Mouse (Mus musculus) forebrain, embryonic 13.5 days (tissue): ENCODE results near the gene Bag5. TPM values are rescaled to one million over a fixed set of nuclear protein-coding genes. Genes with fewer than 3 reads are reported as not detected.

Experiments used
- ATAC-seq: fragments of 200-750 bp; cut with Nextera tagmentation; 2 replicates; pipeline ENCODE4 v1.8.0; 2017
- H3K27ac ChIP-seq: fragments of 300-500 bp; sonication (generic); 2 replicates; pipeline ENCODE4 v1.5.1; 2015; ENCODE audit warnings: inconsistent platforms, mild to moderate bottlenecking, moderate library complexity
- H3K27me3 ChIP-seq: fragments of 300-500 bp; sonication (generic); 2 replicates; pipeline ENCODE4 v1.6.1; 2015; ENCODE audit warnings: mild to moderate bottlenecking, inconsistent platforms
- H3K36me3 ChIP-seq: fragments of 300-500 bp; sonication (generic); 2 replicates; pipeline ENCODE4 v1.6.1; 2015; ENCODE audit warnings: mild to moderate bottlenecking, inconsistent platforms; ENCODE audit not compliant: poor library complexity, severe bottlenecking
- H3K4me1 ChIP-seq: fragments of 300-500 bp; sonication (generic); 2 replicates; pipeline ENCODE4 v1.6.1; 2015; ENCODE audit warnings: inconsistent platforms
- H3K4me2 ChIP-seq: fragments of 300-500 bp; sonication (generic); 2 replicates; pipeline ENCODE4 v1.6.1; 2015; ENCODE audit warnings: inconsistent platforms, mild to moderate bottlenecking, moderate library complexity
- H3K4me3 ChIP-seq: fragments of 300-500 bp; sonication (generic); 2 replicates; pipeline ENCODE4 v1.5.1; 2015; ENCODE audit warnings: mild to moderate bottlenecking, inconsistent platforms
- H3K9ac ChIP-seq: fragments of 300-500 bp; sonication (generic); 2 replicates; pipeline ENCODE4 v1.6.1; 2015; ENCODE audit warnings: mild to moderate bottlenecking, inconsistent platforms
- H3K9me3 ChIP-seq: fragments of 300-500 bp; sonication (generic); replicated peaks from 2 replicates; pipeline ENCODE4 v1.6.1; 2016; ENCODE audit warnings: inconsistent platforms
- WGBS: fragments of 180-500 bp; shearing (Covaris S2); methylation state at CpG from one replicate; pipeline ENCODE4 v1.1.7; 2015; 5-methylcytosine and 5-hydroxymethylcytosine counted together
- polyA plus RNA-seq: library from polyadenylated mRNA; unstranded; fragments of >200 nt; fragmentation: Nextera tagmentation; extraction: Ambion mirVana; gene quantifications from 2 replicates; pipeline ENCODE4 v1.2.1, GENCODE M21; 2015

The Bag5 gene
- polyA plus RNA-seq = 62.1 and 62.8 TPM in 2 replicates

DNA sequence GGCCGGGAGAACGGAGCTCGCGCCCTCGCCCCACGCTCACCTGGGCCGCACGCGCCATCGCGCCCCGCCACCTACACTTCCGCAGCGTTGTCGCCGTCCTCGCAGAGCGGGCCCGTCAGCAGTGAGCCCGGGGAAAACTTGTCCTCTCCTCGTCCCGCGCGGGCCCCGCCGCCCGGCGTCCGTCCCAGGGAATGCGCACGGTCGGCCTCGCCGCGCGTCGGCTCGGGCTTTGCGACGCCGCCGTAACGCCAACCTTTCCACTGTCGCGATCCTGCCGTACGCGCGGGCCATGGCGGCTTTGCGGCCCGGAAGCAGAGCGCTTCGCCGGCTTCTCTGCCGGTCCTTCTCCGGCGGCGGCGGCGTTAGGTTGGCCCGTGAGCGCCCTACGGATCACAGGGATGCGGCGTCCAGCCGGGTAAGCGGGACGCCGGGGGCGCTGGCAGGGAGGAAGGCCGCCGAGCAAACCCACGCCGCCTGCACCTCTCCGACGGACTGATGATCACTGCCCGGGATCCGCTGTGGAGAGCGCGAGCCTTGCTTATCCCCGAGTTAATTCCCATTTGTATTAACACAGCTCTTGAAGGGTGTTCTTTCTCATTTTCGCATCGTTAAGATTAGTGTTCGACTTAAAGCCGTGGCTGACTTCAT lies at the start of gene Bag5, which contains the start of gene Apopt1:
Bag5 (minus strand) TSS at position 254 of the 648 bp plus-strand sequence.
Apopt1 (plus strand) TSS at position 258 of the 648 bp plus-strand sequence.
- Histone ChIP-seq H3K9me3 (no peaks in the 10 kb centered on the region), H3K27me3 (no peaks in the 10 kb centered on the region), H3K27ac (peak within 1 kb of the TSS; percentile 84), H3K36me3 (peaks cover 43% of the 10 kb centered on the region), H3K4me3 (peak within 1 kb of the TSS; percentile 95), H3K4me1 (peaks cover 44% of the 10 kb centered on the region), H3K9ac (peak within 1 kb of the TSS; percentile 97), H3K4me2 (peak within 1 kb of the TSS; percentile 68)
- ATAC-seq = peak; percentile 97
- WGBS = under 1% methylated on average over 78 of the region's 86 CpGs

DNA sequence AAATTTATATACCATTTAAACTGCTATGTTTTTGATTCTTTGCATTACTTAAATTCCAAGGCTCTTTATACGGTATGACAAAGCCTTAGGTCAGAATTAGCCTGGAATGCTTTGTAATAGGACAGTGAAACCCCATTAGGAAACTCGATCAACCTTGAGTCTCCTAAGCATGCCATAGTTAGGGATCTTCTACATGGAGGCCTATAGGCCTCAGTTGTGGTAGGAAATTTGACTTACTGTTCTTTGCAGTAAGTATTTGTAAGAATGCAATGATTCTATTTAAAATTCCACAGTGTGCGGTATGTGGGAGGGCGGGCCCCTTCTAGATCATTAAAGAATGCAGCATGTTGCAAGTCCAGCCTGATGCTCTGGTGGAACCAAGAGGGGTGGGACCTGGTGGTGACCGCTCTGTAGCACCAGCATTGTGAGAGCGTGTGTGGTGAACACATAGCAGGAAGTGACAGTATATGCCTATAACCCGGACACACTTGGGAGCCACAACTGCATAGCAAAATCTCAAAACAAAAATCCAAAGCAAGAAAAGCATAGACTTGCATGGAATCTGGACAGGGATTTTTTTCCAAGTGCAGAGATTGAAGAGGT lies 47.4 kb upstream of the Bag5 start:
- no peak overlapping the region for H3K27ac ChIP-seq
- ATAC-seq = no peak

DNA sequence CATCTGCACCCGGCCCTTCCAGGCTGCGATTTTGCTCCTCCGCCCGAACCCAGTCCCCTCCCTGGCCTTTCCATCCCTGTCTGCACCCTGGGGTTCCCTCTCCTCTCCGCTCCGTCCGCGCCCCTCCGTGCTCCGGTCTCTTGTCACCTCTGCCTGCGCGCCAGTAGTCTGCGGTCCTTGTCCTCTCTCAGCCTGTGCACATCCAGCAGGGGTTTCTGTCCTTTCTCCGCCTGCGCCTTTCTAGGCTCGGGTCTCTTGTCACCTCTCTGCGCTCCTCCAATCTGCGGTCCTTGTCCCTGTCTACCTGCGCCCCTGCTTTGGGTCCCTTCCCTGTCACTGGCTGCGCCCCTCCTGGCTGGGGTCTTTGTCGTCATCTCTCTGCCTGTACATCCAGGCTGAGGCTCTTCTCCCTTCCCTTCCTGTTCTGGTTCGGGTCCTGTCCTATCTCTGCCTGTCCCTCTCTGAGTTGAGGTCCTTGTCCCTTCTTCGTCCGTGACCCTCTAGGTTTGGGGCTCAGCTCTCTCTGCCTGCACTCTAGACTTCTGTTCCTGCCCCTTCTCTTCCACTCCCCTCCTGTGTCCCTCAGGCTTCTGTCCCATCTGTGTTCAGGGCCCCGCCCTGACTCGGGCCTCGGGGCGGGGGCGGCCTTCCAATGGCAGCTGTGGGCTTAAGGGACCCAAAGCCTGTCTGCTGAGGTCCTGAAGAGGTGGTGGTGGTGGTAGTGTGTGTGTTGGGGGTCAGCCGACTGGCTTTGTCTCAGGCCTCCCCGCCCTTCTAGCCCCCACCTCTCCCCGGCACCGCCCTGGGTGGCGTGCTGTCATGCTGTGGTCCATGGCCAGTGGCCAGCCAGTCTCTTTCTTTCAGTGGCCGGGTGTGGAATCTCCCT lies 46.4 kb upstream of the Bag5 start:
- 1% methylated on average over 35 of the region's 35 CpGs for WGBS

More for the DNA sequence above, 47.4 kb upstream of the Bag5 start:
- Histone ChIP-seq H3K4me1 (peaks cover 45% of the 10 kb centered on the region), H3K36me3 (peaks cover 12% of the 10 kb centered on the region), H3K9ac (peak overlapping the region; percentile 99; the same call in 1 of the 2 replicates), H3K4me3 (peak overlapping the region; percentile 94), H3K4me2 (peak overlapping the region; percentile 97), H3K27me3 (no peaks in the 10 kb centered on the region), H3K9me3 (no peaks in the 10 kb centered on the region)
- WGBS = 70% methylated on average over 7 of the region's 7 CpGs

DNA sequence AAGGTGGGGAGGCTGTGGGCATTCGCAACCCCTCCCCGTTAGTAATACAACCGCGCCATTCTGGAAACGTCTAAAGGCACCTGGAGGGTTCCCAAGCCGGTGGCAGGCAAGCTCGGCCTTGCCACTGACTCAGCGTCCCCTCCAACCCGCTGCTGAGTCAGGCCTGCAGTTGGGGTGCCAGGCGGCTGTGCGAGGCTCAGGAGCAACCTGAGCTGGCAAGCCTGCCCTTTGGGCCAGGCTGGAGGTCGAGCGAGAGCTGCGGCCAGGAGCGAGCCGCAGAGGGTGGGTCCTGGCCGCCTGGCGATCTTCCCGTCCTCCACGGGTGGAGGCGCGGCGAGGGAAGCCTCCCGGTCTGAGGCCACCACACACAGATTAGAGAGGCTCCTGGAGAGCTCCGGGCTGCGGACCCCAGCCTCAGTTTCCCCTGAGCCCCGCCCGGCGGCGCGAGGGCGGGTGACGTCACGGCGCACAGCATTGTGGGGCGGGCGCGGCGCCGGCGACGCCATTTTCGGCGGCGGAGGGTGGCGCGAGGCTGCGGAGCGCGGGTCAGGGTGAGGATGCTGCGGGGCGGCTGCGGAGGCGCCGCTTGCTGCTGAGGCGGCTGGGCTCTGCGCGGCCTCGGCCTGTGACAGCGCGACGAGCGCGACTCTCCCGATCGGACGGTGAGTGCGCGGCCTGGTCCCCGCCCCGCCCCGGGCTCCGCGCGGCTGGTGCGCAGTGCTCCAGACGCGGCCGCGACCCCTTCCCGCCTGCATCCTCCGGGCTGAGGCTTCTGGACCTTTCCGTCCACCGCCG lies 45.5 kb upstream of the Bag5 start, which contains the start of gene Klc1:
Klc1 (plus strand) TSS at position 469 of the 795 bp plus-strand sequence.
- ATAC-seq = peak; percentile 84
- Histone ChIP-seq H3K36me3 (peaks cover 12% of the 10 kb centered on the region), H3K9ac (peak within 1 kb of the TSS; percentile 99), H3K4me1 (peaks cover 45% of the 10 kb centered on the region), H3K27me3 (no peaks in the 10 kb centered on the region), H3K4me3 (peak within 1 kb of the TSS; percentile 94), H3K4me2 (peak within 1 kb of the TSS; percentile 97), H3K9me3 (no peaks in the 10 kb centered on the region), H3K27ac (peak within 1 kb of the TSS; percentile 93)
- under 1% methylated on average over 59 of the region's 85 CpGs for WGBS

More for the DNA sequence above, 46.4 kb upstream of the Bag5 start:
- no peaks in the 10 kb centered on the region for H3K27me3 ChIP-seq
- H3K9me3 ChIP-seq = no peaks in the 10 kb centered on the region
- H3K27ac ChIP-seq = peak overlapping the region; percentile 93
- H3K4me1 ChIP-seq = peaks cover 45% of the 10 kb centered on the region
- H3K9ac ChIP-seq = peak overlapping the region; percentile 99
- peak; percentile 61 for ATAC-seq
- peak overlapping the region; percentile 97 for H3K4me2 ChIP-seq
- peaks cover 12% of the 10 kb centered on the region for H3K36me3 ChIP-seq
- H3K4me3 ChIP-seq = peak overlapping the region; percentile 94

DNA sequence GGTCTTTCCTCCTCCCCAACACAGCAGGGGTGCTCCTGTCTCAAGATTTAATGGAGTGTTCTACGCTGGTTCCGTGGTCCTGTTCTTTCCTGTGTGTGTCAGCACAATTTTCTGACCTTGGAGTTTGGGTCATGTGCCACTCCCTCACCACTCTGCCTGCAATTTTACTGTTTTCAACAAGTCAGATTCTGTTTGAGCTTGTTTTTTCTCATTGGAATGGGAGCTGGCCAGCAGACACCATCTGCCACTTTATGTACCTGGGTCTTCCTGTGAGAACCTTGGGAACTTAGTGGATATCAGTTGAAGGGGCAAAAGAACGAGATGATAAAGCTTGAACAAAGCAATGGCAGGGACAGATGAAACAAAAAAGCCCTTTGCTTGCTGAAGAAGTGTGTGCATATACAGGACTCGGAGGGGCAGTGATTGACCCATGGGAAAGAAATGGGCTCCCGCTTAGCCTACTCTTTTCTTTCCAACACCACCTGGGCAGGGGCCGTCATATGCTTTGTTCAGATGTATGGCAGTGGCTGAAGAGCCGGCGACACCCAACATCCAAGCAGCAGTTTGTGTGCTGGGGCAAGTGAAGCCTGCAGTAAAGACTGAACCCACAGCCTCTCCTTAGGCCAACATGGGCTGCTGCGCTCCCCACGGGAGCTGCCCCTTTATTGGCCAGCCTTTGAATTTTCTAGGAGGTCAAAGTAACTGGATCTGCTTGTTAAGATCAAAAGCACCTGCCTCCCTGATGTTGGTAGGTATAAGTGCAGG lies 44.7 kb upstream of the Bag5 start:
- Histone ChIP-seq H3K4me1 (peaks cover 40% of the 10 kb centered on the region), H3K4me3 (peak overlapping the region; percentile 94), H3K27ac (peak overlapping the region; percentile 93), H3K4me2 (peak overlapping the region; percentile 97), H3K9ac (peak overlapping the region; percentile 99), H3K27me3 (no peaks in the 10 kb centered on the region), H3K9me3 (no peaks in the 10 kb centered on the region), H3K36me3 (peaks cover 5% of the 10 kb centered on the region)
- ATAC-seq = no peak
- 47% methylated on average over 10 of the region's 10 CpGs for WGBS

DNA sequence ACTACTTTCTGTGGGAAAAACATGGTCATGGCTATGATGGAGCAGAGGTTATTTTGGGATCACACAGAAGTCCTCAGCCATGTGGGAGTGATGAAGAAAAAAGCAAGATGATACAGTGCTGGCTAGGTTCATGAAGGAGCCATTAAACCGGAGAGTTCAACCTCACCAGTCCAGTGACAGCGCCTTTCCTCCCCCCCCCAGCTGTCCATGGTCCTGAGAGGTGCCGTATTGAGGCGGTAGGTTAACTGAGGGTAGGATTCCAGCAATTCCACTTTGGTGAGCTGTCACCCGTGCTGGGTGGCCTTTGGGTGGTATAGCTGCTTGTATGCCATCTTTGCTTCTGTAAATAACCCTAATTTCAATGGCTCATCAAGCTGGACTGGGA lies 43.6 kb upstream of the Bag5 start:
- no peak for ATAC-seq
- Histone ChIP-seq H3K4me1 (peaks cover 29% of the 10 kb centered on the region), H3K9ac (no peak overlapping the region), H3K27me3 (no peaks in the 10 kb centered on the region), H3K9me3 (no peaks in the 10 kb centered on the region), H3K4me3 (no peak overlapping the region), H3K4me2 (no peak overlapping the region), H3K36me3 (no peaks in the 10 kb centered on the region), H3K27ac (no peak overlapping the region)
- WGBS = 47% methylated on average over 5 of the region's 5 CpGs

DNA sequence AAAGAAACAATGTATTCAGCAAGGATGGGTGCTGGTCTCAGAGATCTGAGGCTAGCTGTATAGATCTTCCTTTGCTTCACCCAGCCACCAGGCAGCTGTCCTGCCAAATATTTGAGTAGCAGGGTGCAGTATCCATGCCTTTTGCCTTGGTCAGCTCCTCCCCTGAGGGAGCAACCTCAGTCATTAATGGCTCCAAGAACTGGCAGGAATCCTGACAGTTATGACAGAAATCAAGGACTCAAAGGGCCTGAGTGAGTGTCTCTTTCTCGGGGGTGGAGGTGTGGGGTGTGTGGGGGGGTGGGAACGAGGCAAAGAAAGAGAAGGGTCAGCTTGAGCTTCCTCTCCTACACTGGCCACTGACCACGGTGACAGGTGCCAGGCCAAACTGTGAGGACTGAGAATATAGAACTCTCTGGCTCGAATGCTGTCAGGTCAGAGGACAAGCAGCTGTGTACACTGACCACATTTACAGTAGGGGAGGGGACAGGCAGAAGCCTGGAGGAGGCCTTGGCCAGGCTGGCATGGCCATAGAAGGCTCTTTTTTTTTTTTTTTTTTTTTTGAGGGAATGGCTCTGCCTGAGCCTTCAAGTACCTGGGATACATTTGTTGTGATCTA lies 43.1 kb upstream of the Bag5 start:
- H3K4me3 ChIP-seq = no peak overlapping the region
- no peaks in the 10 kb centered on the region for H3K36me3 ChIP-seq
- H3K4me2 ChIP-seq = no peak overlapping the region
- no peaks in the 10 kb centered on the region for H3K27me3 ChIP-seq
- 64% methylated on average over 4 of the region's 4 CpGs for WGBS
- H3K9ac ChIP-seq = no peak overlapping the region
- no peak overlapping the region for H3K27ac ChIP-seq
- H3K4me1 ChIP-seq = peaks cover 26% of the 10 kb centered on the region
- no peaks in the 10 kb centered on the region for H3K9me3 ChIP-seq
- ATAC-seq = no peak

DNA sequence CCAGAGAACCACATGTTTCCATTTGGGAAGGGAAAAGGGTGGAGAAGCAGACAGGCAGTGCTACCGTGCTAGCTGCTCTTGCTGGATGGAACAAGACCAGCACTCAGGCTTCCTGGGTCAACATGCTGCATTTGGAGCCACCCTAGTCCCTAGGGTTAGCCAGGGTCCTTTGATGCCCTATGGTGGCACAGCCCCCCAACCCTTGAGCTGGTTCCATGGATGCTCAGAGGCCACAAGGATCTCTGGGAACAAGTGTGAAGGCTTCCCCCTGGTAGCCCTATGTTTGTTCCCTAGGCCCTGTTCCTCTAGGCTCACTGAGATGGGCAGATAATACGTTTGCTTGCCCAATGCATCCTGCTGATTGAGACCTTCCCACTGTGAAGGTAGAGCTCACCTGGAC lies 42.2 kb upstream of the Bag5 start:
- 61% methylated on average over 2 of the region's 2 CpGs for WGBS
- Histone ChIP-seq H3K4me3 (no peak overlapping the region), H3K9me3 (no peaks in the 10 kb centered on the region), H3K36me3 (no peaks in the 10 kb centered on the region), H3K27me3 (no peaks in the 10 kb centered on the region), H3K4me2 (no peak overlapping the region), H3K4me1 (peaks cover 17% of the 10 kb centered on the region), H3K27ac (no peak overlapping the region), H3K9ac (no peak overlapping the region)
- no peak for ATAC-seq

DNA sequence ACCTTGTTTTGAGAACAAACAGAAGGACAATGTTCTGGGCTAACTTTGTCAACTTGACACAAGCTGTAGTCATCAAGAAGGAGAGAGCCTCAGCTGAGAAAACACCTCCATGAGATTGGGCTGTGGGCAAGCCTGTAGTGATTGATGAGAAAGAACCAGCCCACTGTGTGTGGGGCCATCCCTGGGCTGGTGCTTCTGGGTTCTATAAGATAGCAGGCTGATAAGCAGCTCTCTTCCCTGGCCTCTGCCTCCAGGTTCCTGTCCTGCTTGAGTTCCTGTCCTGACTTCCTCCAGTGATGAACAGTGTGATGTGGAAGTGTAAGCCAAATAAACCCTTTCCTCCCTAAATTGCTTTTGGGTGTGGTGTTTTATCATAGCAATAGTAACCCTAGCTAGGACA lies 41.7 kb upstream of the Bag5 start:
- H3K4me3 ChIP-seq = no peak overlapping the region
- H3K27ac ChIP-seq = no peak overlapping the region
- no peak overlapping the region for H3K9ac ChIP-seq
- no peak for ATAC-seq
- H3K27me3 ChIP-seq = no peaks in the 10 kb centered on the region
- no peaks in the 10 kb centered on the region for H3K36me3 ChIP-seq
- H3K4me2 ChIP-seq = no peak overlapping the region
- peaks cover 11% of the 10 kb centered on the region for H3K4me1 ChIP-seq
- no peaks in the 10 kb centered on the region for H3K9me3 ChIP-seq

DNA sequence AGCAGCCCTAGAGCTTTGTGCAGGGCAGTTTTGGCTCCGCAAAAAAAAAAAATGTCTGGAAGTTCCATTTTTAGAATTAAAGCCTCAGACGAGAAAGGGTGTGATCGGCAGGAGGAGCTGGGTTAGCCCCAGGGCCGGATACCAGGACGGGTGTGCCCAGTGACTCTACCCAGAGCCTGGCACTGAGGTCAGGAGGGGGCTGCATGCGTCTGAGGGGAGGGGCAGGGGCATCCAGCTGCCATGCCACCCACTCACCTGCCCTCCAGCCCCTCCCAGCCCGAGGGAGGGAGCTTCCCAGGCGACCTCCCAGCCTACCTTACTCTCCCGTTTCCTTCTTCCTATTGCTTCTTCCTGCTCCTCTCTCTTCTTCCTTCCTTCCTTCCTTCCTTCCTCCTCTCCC lies 40.3 kb upstream of the Bag5 start:
- no peak overlapping the region for H3K4me3 ChIP-seq
- WGBS = 72% methylated on average over 9 of the region's 9 CpGs
- no peak overlapping the region for H3K9ac ChIP-seq
- no peak for ATAC-seq
- no peak overlapping the region for H3K4me2 ChIP-seq
- peaks cover 6% of the 10 kb centered on the region for H3K4me1 ChIP-seq
- H3K27me3 ChIP-seq = no peaks in the 10 kb centered on the region
- H3K27ac ChIP-seq = no peak overlapping the region
- H3K36me3 ChIP-seq = no peaks in the 10 kb centered on the region
- H3K9me3 ChIP-seq = no peaks in the 10 kb centered on the region
